Mouse (Mus musculus): ENCODE results near the gene Glt1d1.

Glt1d1 gene

GRCm38 (mm10) chr5:127633188-127633587 lies 1.1 kb downstream of the Glt1d1 start:
- no peak for DNase-seq (ENCODE audit: low spot score)

- no peak for DNase-seq (ENCODE audit: low spot score)
These were observed 1.6 kb downstream of the Glt1d1 start for GRCm38 (mm10) chr5:127633666-127634065.

- no peak for DNase-seq (ENCODE audit: low spot score)
These were observed 5.6 kb downstream of the Glt1d1 start for GRCm38 (mm10) chr5:127637622-127638021.

- DNase-seq (ENCODE audit: low spot score), result no peak
These were observed 6.1 kb downstream of the Glt1d1 start for GRCm38 (mm10) chr5:127638177-127638576.

GRCm38 (mm10) chr5:127639067-127639605 lies 7.1 kb downstream of the Glt1d1 start:
- no peak for DNase-seq (ENCODE audit: low spot score)

- no peak for DNase-seq (ENCODE audit: low spot score)
These were observed 7.6 kb downstream of the Glt1d1 start for GRCm38 (mm10) chr5:127639635-127640034.

GRCm38 (mm10) chr5:127640359-127640758 lies 8.3 kb downstream of the Glt1d1 start:
- DNase-seq (ENCODE audit: low spot score), result no peak

- no peak for DNase-seq (ENCODE audit: low spot score)
These were observed 9.3 kb downstream of the Glt1d1 start for GRCm38 (mm10) chr5:127641185-127641958.

GRCm38 (mm10) chr5:127648046-127648445 lies 16.0 kb downstream of the Glt1d1 start:
- peak; percentile 3 for DNase-seq (ENCODE audit: low spot score)

- DNase-seq (ENCODE audit: low spot score), result peak; percentile 8
These were observed 17.0 kb downstream of the Glt1d1 start for GRCm38 (mm10) chr5:127649077-127649476.

- no peak for DNase-seq (ENCODE audit: low spot score)
These were observed 26.2 kb downstream of the Glt1d1 start for GRCm38 (mm10) chr5:127658257-127658656.

- no peak for DNase-seq (ENCODE audit: low spot score)
These were observed 27.2 kb downstream of the Glt1d1 start for GRCm38 (mm10) chr5:127659312-127659711.

GRCm38 (mm10) chr5:127660267-127660666 lies 28.2 kb downstream of the Glt1d1 start:
- no peak for DNase-seq (ENCODE audit: low spot score)

- DNase-seq (ENCODE audit: low spot score), result no peak
These were observed 28.9 kb downstream of the Glt1d1 start for GRCm38 (mm10) chr5:127660979-127661378.

- DNase-seq (ENCODE audit: low spot score), result no peak
These were observed 41.9 kb downstream of the Glt1d1 start for GRCm38 (mm10) chr5:127673913-127674312.

- no peak for DNase-seq (ENCODE audit: low spot score)
These were observed 45.5 kb downstream of the Glt1d1 start for GRCm38 (mm10) chr5:127677561-127677960.

- DNase-seq (ENCODE audit: low spot score), result no peak
These were observed 46.4 kb downstream of the Glt1d1 start for GRCm38 (mm10) chr5:127678501-127678900.

GRCm38 (mm10) chr5:127688568-127689170 lies 56.6 kb downstream of the Glt1d1 start:
- DNase-seq (ENCODE audit: low spot score), result no peak

- DNase-seq (ENCODE audit: low spot score), result no peak
These were observed 59.0 kb downstream of the Glt1d1 start for GRCm38 (mm10) chr5:127691085-127691484.

- no peak for DNase-seq (ENCODE audit: low spot score)
These were observed 59.5 kb downstream of the Glt1d1 start for GRCm38 (mm10) chr5:127691581-127691980.

GRCm38 (mm10) chr5:127695898-127696297 lies 63.8 kb downstream of the Glt1d1 start:
- DNase-seq (ENCODE audit: low spot score), result no peak

GRCm38 (mm10) chr5:127696602-127697001 lies 64.5 kb downstream of the Glt1d1 start:
- no peak for DNase-seq (ENCODE audit: low spot score)

GRCm38 (mm10) chr5:127698525-127698924 lies 66.5 kb downstream of the Glt1d1 start:
- DNase-seq (ENCODE audit: low spot score), result no peak
